ENCODE assay signal across 17 mouse cellular contexts in genomic region chr10:76495501-76495900, GRCm38 (mm10). TPM values are rescaled to one million over a fixed set of nuclear protein-coding genes. Genes with fewer than 3 reads are reported as not detected.
"Had no signal": no experiment of that assay in that cellular context is flagged by ENCODE, and none has a peak within 500 bp of the region (broad histone marks: within the 10 kb centered on the region; RNA-seq: fewer than 3 reads in every experiment).

No protein-coding gene starts in this region.

- H3K27me3 ChIP-seq: limb, embryonic 13.5 days; midbrain, embryonic 15.5 days; neural tube, embryonic 12.5 days had no signal

- H3K4me1 ChIP-seq: limb, embryonic 13.5 days; midbrain, embryonic 15.5 days; neural tube, embryonic 12.5 days had no signal

- ATAC-seq: lung, postnatal 0 days; midbrain, embryonic 15.5 days had no signal

- H3K4me3 ChIP-seq: limb, embryonic 13.5 days; midbrain, embryonic 15.5 days; neural tube, embryonic 12.5 days had no signal

- H3K27ac ChIP-seq: kidney, postnatal 0 days; limb, embryonic 13.5 days; liver, embryonic 14.5 days; midbrain, embryonic 15.5 days; neural tube, embryonic 12.5 days; stomach, postnatal 0 days had no signal

- H3K4me2 ChIP-seq: limb, embryonic 13.5 days; midbrain, embryonic 15.5 days; neural tube, embryonic 12.5 days had no signal

- H3K9ac ChIP-seq: limb, embryonic 13.5 days; liver, embryonic 14.5 days; midbrain, embryonic 15.5 days; neural tube, embryonic 12.5 days had no signal

- DNase-seq: kidney, postnatal 36 days; layer of hippocampus, postnatal 36 days; lung, adult 2 months; thymus, postnatal 4 days had no signal

- H3K9me3 ChIP-seq: limb, embryonic 13.5 days; midbrain, embryonic 15.5 days; neural tube, embryonic 12.5 days had no signal

RNA-seq across cellular contexts. Expression of gene 2610028H24Rik, which starts 46.6 kb away (rescaled TPM):
- total RNA-seq: layer of hippocampus, adult 18-20 months; layer of hippocampus, postnatal 36 days; left cerebral cortex, adult 8-10 months; left cerebral cortex, postnatal 25 days; megakaryocyte progenitor cell, adult 5-6 weeks; monocyte, adult 5-6 weeks; neutrophil, adult 5-6 weeks had no signal
- polyA plus RNA-seq: kidney, postnatal 0 days; limb, embryonic 13.5 days; liver, embryonic 14.5 days; midbrain, embryonic 15.5 days; neural tube, embryonic 12.5 days had no signal
